Mouse (Mus musculus): ENCODE measurements around the gene Mrpl41. TPM values are rescaled to one million over a fixed set of nuclear protein-coding genes. Genes with fewer than 3 reads are reported as not detected.

Mrpl41 gene
- 55.8 and 66.0 TPM in 2 replicates for polyA plus RNA-seq (2012; rRNA removed)

GRCm38 (mm10) chr2:24974906-24975703 is at the start of gene Mrpl41:
TSS of gene Mrpl41 (minus strand) at chr2:24975098.
- under 1% methylated on average over 64 of the region's 64 CpGs for WGBS
- Histone ChIP-seq H3K36me3 (ENCODE audit: control insufficient read depth, insufficient read depth, low read length) (no peaks in the 10 kb centered on the region), H3K4me1 (ENCODE audit: control insufficient read depth, insufficient read depth, low read length) (peaks cover 6% of the 10 kb centered on the region), H3K27ac (ENCODE audit: insufficient read depth, low read depth, low read length) (peak within 1 kb of the TSS; percentile 82), H3K27me3 (replicated peaks; ENCODE audit: control insufficient read depth, insufficient read depth, low read length) (no peaks in the 10 kb centered on the region), H3K4me3 (ENCODE audit: insufficient read depth, low read depth, low read length) (peak within 1 kb of the TSS; percentile 86)
- peak; percentile 98 for DNase-seq
- TF ChIP-seq POLR2A (IDR thresholded peaks at IDR 0.05; ENCODE audit: low read depth, low read length) = peak; percentile 66
- no peak for TF ChIP-seq CTCF (conservative IDR thresholded peaks at IDR 0.05; ENCODE audit: insufficient read depth, insufficient read length, low read depth, low read length)

GRCm38 (mm10) chr2:25022678-25023077 is 47.8 kb upstream of the Mrpl41 start:
- 94% methylated on average over 1 of the region's 1 CpGs for WGBS
- no peak overlapping the region for H3K27ac ChIP-seq (ENCODE audit: insufficient read depth, low read depth, low read length)
- H3K36me3 ChIP-seq (ENCODE audit: control insufficient read depth, insufficient read depth, low read length) = no peaks in the 10 kb centered on the region
- no peaks in the 10 kb centered on the region for H3K27me3 ChIP-seq (replicated peaks; ENCODE audit: control insufficient read depth, insufficient read depth, low read length)
- H3K4me3 ChIP-seq (ENCODE audit: insufficient read depth, low read depth, low read length) = no peak overlapping the region
- TF ChIP-seq POLR2A (IDR thresholded peaks at IDR 0.05; ENCODE audit: low read depth, low read length) (no peak), CTCF (conservative IDR thresholded peaks at IDR 0.05; ENCODE audit: insufficient read depth, insufficient read length, low read depth, low read length) (0 out of 2 replicates have a peak, but pooled peaks have one; percentile 14)
- DNase-seq = no peak
- H3K4me1 ChIP-seq (ENCODE audit: control insufficient read depth, insufficient read depth, low read length) = no peaks in the 10 kb centered on the region

- H3K27ac ChIP-seq (ENCODE audit: insufficient read depth, low read depth, low read length) = no peak overlapping the region
- H3K4me3 ChIP-seq (ENCODE audit: insufficient read depth, low read depth, low read length) = no peak overlapping the region
Observed at GRCm38 (mm10) chr2:25008250-25008649, 33.4 kb upstream of the Mrpl41 start.

GRCm38 (mm10) chr2:25006767-25007166 is 31.9 kb upstream of the Mrpl41 start:
- Histone ChIP-seq H3K4me3 (ENCODE audit: insufficient read depth, low read depth, low read length) (no peak overlapping the region), H3K27me3 (replicated peaks; ENCODE audit: control insufficient read depth, insufficient read depth, low read length) (no peaks in the 10 kb centered on the region), H3K4me1 (ENCODE audit: control insufficient read depth, insufficient read depth, low read length) (no peaks in the 10 kb centered on the region), H3K36me3 (ENCODE audit: control insufficient read depth, insufficient read depth, low read length) (no peaks in the 10 kb centered on the region; the same call in 1 of the 2 replicates), H3K27ac (ENCODE audit: insufficient read depth, low read depth, low read length) (no peak overlapping the region)
- WGBS = 98% methylated on average over 1 of the region's 1 CpGs
- no peak for DNase-seq
- no peak for TF ChIP-seq CTCF (conservative IDR thresholded peaks at IDR 0.05; ENCODE audit: insufficient read depth, insufficient read length, low read depth, low read length)
- no peak for TF ChIP-seq POLR2A (IDR thresholded peaks at IDR 0.05; ENCODE audit: low read depth, low read length)

More at GRCm38 (mm10) chr2:25008250-25008649, 33.4 kb upstream of the Mrpl41 start:
- H3K4me1 ChIP-seq (ENCODE audit: control insufficient read depth, insufficient read depth, low read length) = no peaks in the 10 kb centered on the region
- TF ChIP-seq CTCF (conservative IDR thresholded peaks at IDR 0.05; ENCODE audit: insufficient read depth, insufficient read length, low read depth, low read length) (no peak), POLR2A (IDR thresholded peaks at IDR 0.05; ENCODE audit: low read depth, low read length) (no peak)
- DNase-seq = no peak
- no peaks in the 10 kb centered on the region for H3K27me3 ChIP-seq (replicated peaks; ENCODE audit: control insufficient read depth, insufficient read depth, low read length)
- H3K36me3 ChIP-seq (ENCODE audit: control insufficient read depth, insufficient read depth, low read length) = no peaks in the 10 kb centered on the region

- DNase-seq = no peak
- Histone ChIP-seq H3K27me3 (replicated peaks; ENCODE audit: control insufficient read depth, insufficient read depth, low read length) (no peaks in the 10 kb centered on the region), H3K36me3 (ENCODE audit: control insufficient read depth, insufficient read depth, low read length) (no peaks in the 10 kb centered on the region; the same call in 1 of the 2 replicates), H3K27ac (ENCODE audit: insufficient read depth, low read depth, low read length) (no peak overlapping the region), H3K4me1 (ENCODE audit: control insufficient read depth, insufficient read depth, low read length) (no peaks in the 10 kb centered on the region), H3K4me3 (ENCODE audit: insufficient read depth, low read depth, low read length) (no peak overlapping the region)
- WGBS = 87% methylated on average over 9 of the region's 9 CpGs
- TF ChIP-seq POLR2A (IDR thresholded peaks at IDR 0.05; ENCODE audit: low read depth, low read length) (no peak), CTCF (conservative IDR thresholded peaks at IDR 0.05; ENCODE audit: insufficient read depth, insufficient read length, low read depth, low read length) (no peak)
Observed at GRCm38 (mm10) chr2:25003946-25004786, 29.3 kb upstream of the Mrpl41 start.

- Histone ChIP-seq H3K27ac (ENCODE audit: insufficient read depth, low read depth, low read length) (no peak overlapping the region), H3K4me1 (ENCODE audit: control insufficient read depth, insufficient read depth, low read length) (no peaks in the 10 kb centered on the region), H3K36me3 (ENCODE audit: control insufficient read depth, insufficient read depth, low read length) (no peaks in the 10 kb centered on the region; the same call in 1 of the 2 replicates), H3K4me3 (ENCODE audit: insufficient read depth, low read depth, low read length) (no peak overlapping the region), H3K27me3 (replicated peaks; ENCODE audit: control insufficient read depth, insufficient read depth, low read length) (no peaks in the 10 kb centered on the region)
- TF ChIP-seq CTCF (conservative IDR thresholded peaks at IDR 0.05; ENCODE audit: insufficient read depth, insufficient read length, low read depth, low read length) (peak; percentile 74), POLR2A (IDR thresholded peaks at IDR 0.05; ENCODE audit: low read depth, low read length) (no peak)
- DNase-seq = peak; percentile 52
- WGBS = 67% methylated on average over 3 of the region's 3 CpGs
Observed at GRCm38 (mm10) chr2:25000544-25001235, 25.8 kb upstream of the Mrpl41 start.
